Mouse (Mus musculus): Measurements from ENCODE around the gene Opn1sw. TPM values are rescaled to one million over a fixed set of nuclear protein-coding genes. Genes with fewer than 3 reads are reported as not detected.
"Not testable (repeated sequence)": the region's sequence is repeated elsewhere in the genome, so short reads cannot be mapped to it uniquely, and the experiment has no call there.

Opn1sw gene
- total RNA-seq, 2 experiments from 2014 or later = not detected

GRCm38 (mm10) chr6:29347665-29348370 is 40.5 kb downstream of the Opn1sw start, which contains the start of gene Calu:
Gene Calu, plus strand, starts transcription at chr6:29348069.
- peak; percentile 96 for ATAC-seq (ENCODE audit: poor library complexity, severe bottlenecking)

- no peak for ATAC-seq (ENCODE audit: poor library complexity, severe bottlenecking)
Measured at GRCm38 (mm10) chr6:29347189-29347588, 41.1 kb downstream of the Opn1sw start.

GRCm38 (mm10) chr6:29346512-29346911 is 41.8 kb downstream of the Opn1sw start:
- not testable (repeated sequence) for ATAC-seq (ENCODE audit: poor library complexity, severe bottlenecking)

DNA sequence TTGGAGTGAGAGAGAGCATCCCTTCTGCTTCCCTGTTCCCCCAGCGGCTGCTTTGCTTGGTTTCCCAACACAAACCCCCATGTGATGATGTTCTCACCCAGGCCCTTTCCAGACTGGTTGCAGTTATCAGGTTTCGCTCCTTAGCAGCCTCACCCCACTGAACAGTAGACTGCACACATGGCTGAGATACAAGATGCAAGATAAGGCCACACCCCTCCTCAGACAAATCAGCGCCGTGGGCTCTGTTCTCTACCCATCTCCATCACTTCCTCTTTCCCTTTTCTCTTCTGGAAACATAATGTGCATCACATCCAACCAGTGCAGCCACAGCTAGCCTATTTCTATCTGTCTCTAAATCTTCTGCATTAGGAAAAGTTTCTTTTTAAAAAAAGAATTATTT is 58.8 kb downstream of the Opn1sw start:
- ATAC-seq (ENCODE audit: poor library complexity, severe bottlenecking) = peak; percentile 51; the same call in 1 of the 2 replicates

DNA sequence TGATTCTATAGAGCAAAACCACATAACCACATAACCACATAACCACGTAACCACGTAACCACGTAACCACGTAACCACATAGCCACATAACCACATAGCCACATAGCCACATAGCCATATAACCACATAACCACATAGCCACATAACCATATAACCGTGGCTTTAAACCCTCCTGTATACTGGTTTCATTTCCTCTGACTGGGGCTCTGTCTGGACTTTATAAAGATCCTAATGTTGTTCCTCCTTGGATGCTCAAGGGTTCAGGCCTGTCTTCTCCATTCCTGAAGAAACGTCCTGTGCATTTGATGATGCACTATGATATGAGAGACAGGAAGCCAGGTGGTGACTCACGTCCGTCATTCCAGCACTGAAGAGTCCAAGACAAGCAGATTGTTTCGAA is 61.3 kb downstream of the Opn1sw start:
- ATAC-seq (ENCODE audit: poor library complexity, severe bottlenecking) = no peak; the same call in 1 of the 2 replicates

Other genes starting within 250 kb of the Opn1sw start
- gene Rbm28, start 223.5 kb downstream of the Opn1sw start, total RNA-seq (2015) = 29.2 and 29.6 TPM in 2 replicates
- 27.3 and 33.9 TPM in 2 replicates for gene Rbm28, start 223.5 kb downstream of the Opn1sw start, total RNA-seq (2017)
- not detected in 2 replicates for gene Prrt4, start 208.9 kb downstream of the Opn1sw start, total RNA-seq (2015)
- gene Prrt4, start 208.9 kb downstream of the Opn1sw start, total RNA-seq (2017) = not detected in 2 replicates
- gene Impdh1, start 172.1 kb downstream of the Opn1sw start, total RNA-seq (2015) = 7.8 and 12.0 TPM in 2 replicates
- gene Impdh1, start 172.1 kb downstream of the Opn1sw start, total RNA-seq (2017) = 9.0 and 11.6 TPM in 2 replicates
- gene Hilpda, start 116.0 kb downstream of the Opn1sw start, total RNA-seq (2015) = 2.2 and 7.1 TPM in 2 replicates
- 1.9 and 3.1 TPM in 2 replicates for gene Hilpda, start 116.0 kb downstream of the Opn1sw start, total RNA-seq (2017)
- not detected in 2 replicates for gene Fam71f2, start 108.9 kb downstream of the Opn1sw start, total RNA-seq (2015)
- gene Fam71f2, start 108.9 kb downstream of the Opn1sw start, total RNA-seq (2017) = not detected in 2 replicates
- not detected in 2 replicates for gene Fam71f1, start 69.3 kb downstream of the Opn1sw start, total RNA-seq (2015)
- gene Fam71f1, start 69.3 kb downstream of the Opn1sw start, total RNA-seq (2017) = not detected in 2 replicates
- gene Calu, start 40.4 kb downstream of the Opn1sw start, total RNA-seq (2015) = 53.9 and 57.4 TPM in 2 replicates
- gene Calu, start 40.4 kb downstream of the Opn1sw start, total RNA-seq (2017) = 123 and 142 TPM in 2 replicates
- 0.11 TPM in 1 of 2 replicates, not detected in the other for gene Ccdc136, start 7.8 kb upstream of the Opn1sw start, total RNA-seq (2015)
- gene Ccdc136, start 7.8 kb upstream of the Opn1sw start, total RNA-seq (2017) = 1.5 TPM in 1 of 2 replicates, not detected in the other
- not detected in 2 replicates for gene Flnc, start 44.8 kb upstream of the Opn1sw start, total RNA-seq (2015)
- not detected in 2 replicates for gene Flnc, start 44.8 kb upstream of the Opn1sw start, total RNA-seq (2017)
- gene Atp6v1f, start 79.2 kb upstream of the Opn1sw start, total RNA-seq (2015) = 238 and 251 TPM in 2 replicates
- gene Atp6v1f, start 79.2 kb upstream of the Opn1sw start, total RNA-seq (2017) = 225 and 238 TPM in 2 replicates
- 0.67 TPM in 1 of 2 replicates, not detected in the other for gene Atp6v1fnb, start 83.0 kb upstream of the Opn1sw start, total RNA-seq (2015)
- 0.29 TPM in 1 of 2 replicates, not detected in the other for gene Atp6v1fnb, start 83.0 kb upstream of the Opn1sw start, total RNA-seq (2017)
- gene Kcp, start 119.5 kb upstream of the Opn1sw start, total RNA-seq (2015) = not detected in 2 replicates
- gene Kcp, start 119.5 kb upstream of the Opn1sw start, total RNA-seq (2017) = not detected in 2 replicates
- 133 and 149 TPM in 2 replicates for gene Irf5, start 138.2 kb upstream of the Opn1sw start, total RNA-seq (2015)
- gene Irf5, start 138.2 kb upstream of the Opn1sw start, total RNA-seq (2017) = 231 and 243 TPM in 2 replicates
- gene Tnpo3, start 221.4 kb upstream of the Opn1sw start, total RNA-seq (2015) = 54.6 and 56.1 TPM in 2 replicates
- gene Tnpo3, start 221.4 kb upstream of the Opn1sw start, total RNA-seq (2017) = 49.7 and 50.3 TPM in 2 replicates